Mouse (Mus musculus) limb, embryonic 14.5 days (tissue): ENCODE results near the gene Sdk2. TPM values are rescaled to one million over a fixed set of nuclear protein-coding genes. Genes with fewer than 3 reads are reported as not detected.

Experiments
- ATAC-seq: fragments of 200-750 bp; cut with Nextera tagmentation; 2 replicates; pipeline ENCODE4 v1.8.0; 2017; ENCODE audit warnings: low read depth, moderate number of reproducible peaks, moderate TSS enrichment; ENCODE audit not compliant: low FRiP score
- DNase-seq: peaks from one replicate; pipeline ENCODE4 v3.0.0-alpha.2; 2015; ENCODE audit warnings: low spot score
- H3K27ac ChIP-seq: fragments of 300-500 bp; sonication (generic); replicated peaks from 2 replicates; pipeline ENCODE4 v1.5.1; 2014; ENCODE audit warnings: low read depth, mild to moderate bottlenecking, low read length, moderate library complexity, mixed read lengths
- H3K27me3 ChIP-seq: fragments of 300-500 bp; sonication (generic); 2 replicates; pipeline ENCODE4 v1.6.1; 2014; ENCODE audit warnings: low read length, mixed read lengths; ENCODE audit not compliant: control insufficient read depth, insufficient read depth
- H3K36me3 ChIP-seq: fragments of 300-500 bp; sonication (generic); 2 replicates; pipeline ENCODE4 v1.6.1; 2014; ENCODE audit warnings: mild to moderate bottlenecking, low read length, moderate library complexity, mixed read lengths; ENCODE audit not compliant: control insufficient read depth, insufficient read depth
- H3K4me1 ChIP-seq: fragments of 300-500 bp; sonication (generic); 2 replicates; pipeline ENCODE4 v1.6.1; 2014; ENCODE audit warnings: antibody characterized with exemption, low read length, mixed read lengths; ENCODE audit not compliant: control insufficient read depth, insufficient read depth
- H3K4me2 ChIP-seq: fragments of 300-500 bp; sonication (generic); replicated peaks from 2 replicates; pipeline ENCODE4 v1.6.1; 2014; ENCODE audit warnings: low read depth, mild to moderate bottlenecking, low read length, moderate library complexity; ENCODE audit not compliant: severe bottlenecking
- H3K4me3 ChIP-seq: fragments of 300-500 bp; sonication (generic); replicated peaks from 2 replicates; pipeline ENCODE4 v1.5.1; 2014; ENCODE audit warnings: low read length
- H3K9ac ChIP-seq: fragments of 300-500 bp; sonication (generic); 2 replicates; pipeline ENCODE4 v1.6.1; 2014; ENCODE audit warnings: mild to moderate bottlenecking, low read depth, low read length, moderate library complexity; ENCODE audit not compliant: severe bottlenecking
- H3K9me3 ChIP-seq: fragments of 300-500 bp; sonication (generic); 2 replicates; pipeline ENCODE4 v1.6.1; 2016; ENCODE audit warnings: low read length; ENCODE audit not compliant: control insufficient read depth
- POLR2A ChIP-seq: fragments of 200-500 bp; IDR thresholded peaks from 2 replicates; pipeline ENCODE4 v1.8.0; 2012; ENCODE audit warnings: inconsistent platforms, mild to moderate bottlenecking, moderate library complexity, borderline replicate concordance; ENCODE audit not compliant: insufficient read depth, insufficient read length; ENCODE audit errors: extremely low read depth
- WGBS: fragments of 180-500 bp; shearing (Covaris S2); extraction: QIAGEN DNeasy Blood & Tissue Kit; methylation state at CpG from one replicate; pipeline ENCODE4 v1.1.7; 2014; 5-methylcytosine and 5-hydroxymethylcytosine counted together
- polyA plus RNA-seq, 2 experiments: library from polyadenylated mRNA; depleted of rRNA in 1 of 2; stranded (reverse) in 1 of 2; unstranded in 1 of 2; fragments of >200 nt; fragmentation: Nextera tagmentation in 1 of 2; extraction: Ambion mirVana in 1 of 2; gene quantifications; 2 replicates each; pipeline versions ENCODE4 v1.2.1 to v1.2.3; 2012 to 2014

Gene Sdk2
- polyA plus RNA-seq, 2 experiments = 8.0 to 11.6 TPM

DNA sequence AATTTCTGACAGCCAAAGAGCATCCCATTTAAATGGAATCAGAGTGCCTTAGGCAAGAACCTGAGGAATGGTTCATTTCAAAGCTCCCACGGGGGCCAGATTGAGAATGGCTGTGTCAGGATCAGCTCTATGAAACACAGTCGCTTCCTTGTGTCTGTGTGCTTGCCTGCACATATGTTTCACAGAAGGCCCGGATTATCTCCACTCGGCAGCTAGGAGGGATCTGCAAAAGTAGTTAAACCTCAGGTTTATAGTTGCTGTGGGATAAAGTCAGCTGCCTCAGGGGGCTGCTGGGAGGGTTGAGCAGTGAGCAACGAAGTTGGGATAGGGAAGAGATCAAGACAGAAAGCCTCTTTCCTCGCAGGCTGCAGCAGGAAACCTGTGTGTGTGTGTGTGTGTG, 174.8 kb downstream of the Sdk2 start:
- Histone ChIP-seq H3K4me3 (no peak overlapping the region), H3K27ac (peak overlapping the region; percentile 74), H3K27me3 (no peaks in the 10 kb centered on the region), H3K36me3 (no peaks in the 10 kb centered on the region), H3K9me3 (no peaks in the 10 kb centered on the region), H3K9ac (no peak overlapping the region), H3K4me2 (no peak overlapping the region), H3K4me1 (peaks cover 16% of the 10 kb centered on the region)
- peak; percentile 59 for DNase-seq
- 8% methylated on average over 6 of the region's 6 CpGs for WGBS
- no peak for TF ChIP-seq POLR2A
- ATAC-seq = peak; percentile 83

- H3K9me3 ChIP-seq = no peaks in the 10 kb centered on the region
- TF ChIP-seq POLR2A = no peak
- DNase-seq (no peak), ATAC-seq (no peak)
- peaks cover 26% of the 10 kb centered on the region for H3K4me1 ChIP-seq
- no peaks in the 10 kb centered on the region for H3K27me3 ChIP-seq
- no peak overlapping the region for H3K27ac ChIP-seq
- H3K4me2 ChIP-seq = no peak overlapping the region
- no peak overlapping the region for H3K9ac ChIP-seq
- H3K36me3 ChIP-seq = no peaks in the 10 kb centered on the region
- WGBS = 87% methylated on average over 5 of the region's 5 CpGs
- H3K4me3 ChIP-seq = no peak overlapping the region
Measured at GRCm38 (mm10) chr11:113888156-113888750, 178.6 kb downstream of the Sdk2 start.

- Histone ChIP-seq H3K27me3 (no peaks in the 10 kb centered on the region), H3K36me3 (no peaks in the 10 kb centered on the region), H3K27ac (no peak overlapping the region), H3K4me3 (no peak overlapping the region), H3K9me3 (no peaks in the 10 kb centered on the region), H3K9ac (no peak overlapping the region), H3K4me2 (no peak overlapping the region), H3K4me1 (peaks cover 13% of the 10 kb centered on the region)
- TF ChIP-seq POLR2A = no peak
- DNase-seq = no peak
- no peak for ATAC-seq
- 54% methylated on average over 7 of the region's 7 CpGs for WGBS
Measured at GRCm38 (mm10) chr11:113886299-113886698, 180.5 kb downstream of the Sdk2 start.

- Histone ChIP-seq H3K4me2 (no peak overlapping the region), H3K4me3 (no peak overlapping the region), H3K9me3 (no peaks in the 10 kb centered on the region), H3K36me3 (0 out of 2 replicates have a peak, but pooled peaks cover 3% of the 10 kb centered on the region), H3K27ac (no peak overlapping the region), H3K27me3 (no peaks in the 10 kb centered on the region), H3K4me1 (peaks cover 13% of the 10 kb centered on the region), H3K9ac (no peak overlapping the region)
- TF ChIP-seq POLR2A = no peak
- no peak for ATAC-seq
- DNase-seq = no peak
- WGBS = 56% methylated on average over 11 of the region's 11 CpGs
Measured at GRCm38 (mm10) chr11:113884962-113885361, 181.9 kb downstream of the Sdk2 start.

- Histone ChIP-seq H3K4me1 (peaks cover 13% of the 10 kb centered on the region), H3K9ac (no peak overlapping the region), H3K27ac (no peak overlapping the region), H3K4me3 (no peak overlapping the region), H3K9me3 (no peaks in the 10 kb centered on the region), H3K36me3 (0 out of 2 replicates have a peak, but pooled peaks cover 3% of the 10 kb centered on the region), H3K4me2 (no peak overlapping the region), H3K27me3 (no peaks in the 10 kb centered on the region)
- ATAC-seq (no peak), DNase-seq (no peak)
- 71% methylated on average over 8 of the region's 8 CpGs for WGBS
- no peak for TF ChIP-seq POLR2A
Measured at GRCm38 (mm10) chr11:113883031-113883430, 183.8 kb downstream of the Sdk2 start.
